Mouse (Mus musculus): ENCODE data around the gene Idh2.

DNA sequence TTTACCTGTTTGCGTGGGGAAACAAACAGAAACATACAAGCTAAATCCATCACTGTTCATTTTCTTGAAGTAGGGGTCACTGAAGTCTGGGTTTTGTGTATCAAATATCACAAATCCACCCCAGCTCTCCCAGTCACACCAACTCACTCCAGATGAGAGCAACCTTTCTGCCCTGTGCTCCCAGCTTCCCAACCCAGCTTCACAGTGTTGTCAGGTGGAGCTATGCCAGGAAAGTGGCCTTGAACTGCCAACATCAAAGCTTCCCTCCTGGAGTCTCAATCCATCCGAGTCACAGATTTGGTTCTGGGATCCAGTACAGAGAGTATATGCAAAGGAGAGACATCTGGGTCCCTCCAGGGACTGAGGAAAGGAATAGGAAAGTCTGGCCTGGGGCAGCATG, 966 bp upstream of the Idh2 start:
- TF ChIP-seq CTCF (IDR thresholded peaks at IDR 0.05; ENCODE audit: extremely low read depth, insufficient read depth, low read length), result no peak
- no peak for TF ChIP-seq POLR2A (IDR thresholded peaks at IDR 0.05; ENCODE audit: extremely low read depth, insufficient read depth, low read length)
